Mouse (Mus musculus) MEL (cell line): ENCODE data around the gene Mapkap1.

ENCODE experiments used
- CTCF ChIP-seq, 3 experiments: IDR thresholded peaks in 2 of 3; conservative IDR thresholded peaks in 1 of 3; 2 replicates each; pipeline ENCODE4 v1.5.1; 2011 to 2012; ENCODE audit warnings: low read length in 3 of 3, low read depth in 2 of 3, mild to moderate bottlenecking in 2 of 3, improper control_type of control experiment in 1 of 3, inconsistent platforms in 1 of 3, mixed read lengths in 1 of 3, moderate library complexity in 1 of 3; ENCODE audit not compliant: control insufficient read depth in 1 of 3, insufficient read depth in 1 of 3, poor library complexity in 1 of 3, severe bottlenecking in 1 of 3
- EP300 ChIP-seq, 2 experiments: IDR thresholded peaks; 2 replicates each; pipeline ENCODE4 v1.6.1; 2011; ENCODE audit warnings: improper control_type of control experiment in 2 of 2, low read length in 2 of 2, low read depth in 1 of 2, mild to moderate bottlenecking in 1 of 2
- KAT2A ChIP-seq: conservative IDR thresholded peaks from 2 replicates; pipeline ENCODE4 v1.6.1; 2012; ENCODE audit warnings: low read depth, low read length, improper control_type of control experiment, inconsistent platforms
- POLR2AphosphoS2 ChIP-seq: IDR thresholded peaks from 2 replicates; pipeline ENCODE4 v1.6.1; 2011; ENCODE audit warnings: low read length, improper control_type of control experiment
- SIN3A ChIP-seq: IDR thresholded peaks from 2 replicates; pipeline ENCODE4 v1.6.1; 2012; ENCODE audit warnings: low read length, improper control_type of control experiment, inconsistent platforms
- UBTF ChIP-seq: IDR thresholded peaks from 2 replicates; pipeline ENCODE4 v1.6.1; 2012; ENCODE audit warnings: low read depth, mild to moderate bottlenecking, inconsistent platforms, low read length, improper control_type of control experiment, moderate library complexity, borderline replicate concordance; ENCODE audit not compliant: insufficient read depth
- USF1 ChIP-seq: IDR thresholded peaks from 2 replicates; pipeline ENCODE4 v1.6.1; 2014; ENCODE audit warnings: low read depth, mild to moderate bottlenecking, inconsistent platforms, low read length, improper control_type of control experiment, moderate library complexity

GRCm38 (mm10) chr2:34624076-34624475 lies 217.5 kb downstream of the Mapkap1 start:
- no peak for TF ChIP-seq UBTF
- TF ChIP-seq KAT2A, result no peak
- no peak for TF ChIP-seq CTCF (IDR thresholded peaks at IDR 0.05 in 2 of 3, conservative IDR thresholded peaks at IDR 0.05 in 1 of 3; ENCODE audit: control insufficient read depth in 1 of 3, insufficient read depth in 1 of 3, low read depth in 2 of 3, low read length in 3 of 3, poor library complexity in 1 of 3, severe bottlenecking in 1 of 3)
- no peak for TF ChIP-seq EP300 (IDR thresholded peaks at IDR 0.05; ENCODE audit: low read depth in 1 of 2, low read length in 2 of 2)
- TF ChIP-seq POLR2AphosphoS2, result no peak
- no peak for TF ChIP-seq USF1
- TF ChIP-seq SIN3A, result no peak
